Mouse (Mus musculus) cerebral cortex, adult 2 months (tissue): ENCODE measurements around the gene Tas2r125.

Source experiments
- WGBS: fragments of 180-500 bp; shearing (Covaris S2); methylation state at CpG from one replicate; pipeline ENCODE4 v1.1.7; 2018; 5-methylcytosine and 5-hydroxymethylcytosine counted together

The Tas2r125 gene

GRCm38 (mm10) chr6:132909351-132909750, at the start of gene Tas2r125:
Gene Tas2r125 (plus strand): TSS chr6:132909651.
- WGBS = 83% methylated on average over 3 of the region's 3 CpGs

GRCm38 (mm10) chr6:132867708-132868107, 41.7 kb upstream of the Tas2r125 start, which contains the start of gene Tas2r110:
Gene Tas2r110 (plus strand): TSS chr6:132868008.

GRCm38 (mm10) chr6:132892711-132893110, 16.7 kb upstream of the Tas2r125 start, which contains the start of gene Tas2r113:
Gene Tas2r113 (plus strand): TSS chr6:132893011.
- WGBS = 56% methylated on average over 1 of the region's 1 CpGs

GRCm38 (mm10) chr6:132950802-132951201, 41.4 kb downstream of the Tas2r125 start, which contains the start of gene Tas2r129:
Gene Tas2r129 (plus strand): TSS chr6:132951102.
- WGBS = 75% methylated on average over 2 of the region's 2 CpGs

GRCm38 (mm10) chr6:132957819-132958218, 48.4 kb downstream of the Tas2r125 start, which contains the start of gene Tas2r131:
Gene Tas2r131 (minus strand): TSS chr6:132957919.
- 67% methylated on average over 1 of the region's 1 CpGs for WGBS
